Mouse (Mus musculus) brain, embryonic 14.5 days (tissue): ENCODE data around the gene Ubr4.

Source experiments
- CTCF ChIP-seq: fragments of 200-500 bp; IDR thresholded peaks from 2 replicates; pipeline ENCODE4 v1.5.1; 2012; ENCODE audit warnings: inconsistent platforms, mild to moderate bottlenecking, moderate library complexity, borderline replicate concordance; ENCODE audit not compliant: insufficient read depth, insufficient read length; ENCODE audit errors: extremely low read depth
- POLR2A ChIP-seq: fragments of 200-500 bp; IDR thresholded peaks from 2 replicates; pipeline ENCODE4 v1.6.1; 2012; ENCODE audit warnings: mild to moderate bottlenecking, inconsistent platforms, borderline replicate concordance; ENCODE audit not compliant: poor library complexity, insufficient read depth, insufficient read length, severe bottlenecking; ENCODE audit errors: extremely low read depth

DNA sequence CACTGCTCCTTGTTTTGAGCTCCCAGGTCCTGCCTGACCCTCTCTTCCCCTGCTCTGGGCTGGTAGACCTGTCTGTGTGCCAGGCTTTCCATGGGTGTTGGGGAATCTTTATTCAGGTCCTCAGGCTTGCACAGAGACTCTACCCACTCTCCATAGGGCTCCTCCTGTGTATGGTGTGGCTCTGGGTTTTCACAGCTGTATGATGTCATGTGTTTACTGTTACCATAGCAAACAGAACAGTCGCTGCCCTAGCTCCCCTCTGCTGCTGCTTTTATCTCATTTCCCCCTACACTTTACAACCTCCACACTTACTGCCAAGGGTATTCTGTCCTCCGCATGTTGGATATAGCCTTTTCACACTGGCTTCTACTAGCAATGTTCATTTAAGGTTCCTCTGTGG is 43.0 kb downstream of the Ubr4 start:
- TF ChIP-seq CTCF = no peak
- TF ChIP-seq POLR2A = no peak
